Mouse (Mus musculus) myocyte (in vitro differentiated cells): ENCODE measurements at regions not wholly inside any gene's neighbourhood (a gene's known extent, or its start where the extent isn't known, plus 50 kb on each side); places are given as distances from the start of the nearest gene placed in this dataset.

Source experiments
- CEBPB ChIP-seq: IDR thresholded peaks from 2 replicates; pipeline ENCODE4 v1.6.1; 2011; ENCODE audit warnings: mild to moderate bottlenecking, moderate library complexity; ENCODE audit not compliant: poor library complexity, insufficient read depth, severe bottlenecking
- E2F4 ChIP-seq: IDR thresholded peaks from one replicate; pipeline ENCODE4 v1.6.1; 2011; ENCODE audit warnings: mild to moderate bottlenecking, control low read depth, moderate library complexity; ENCODE audit not compliant: insufficient read depth
- MYOD1 ChIP-seq, 3 experiments: IDR thresholded peaks; one replicate each; pipeline ENCODE4 v1.6.1; 2011; ENCODE audit warnings: control low read depth in 2 of 3, low read depth in 2 of 3, mild to moderate bottlenecking in 2 of 3, moderate library complexity in 1 of 3; ENCODE audit not compliant: insufficient read length in 2 of 3, control insufficient read depth in 1 of 3
- POLR2A ChIP-seq: IDR thresholded peaks from one replicate; pipeline ENCODE4 v1.6.1; 2011; ENCODE audit warnings: low read depth, mild to moderate bottlenecking, control low read depth, moderate library complexity; ENCODE audit not compliant: insufficient read length

DNA sequence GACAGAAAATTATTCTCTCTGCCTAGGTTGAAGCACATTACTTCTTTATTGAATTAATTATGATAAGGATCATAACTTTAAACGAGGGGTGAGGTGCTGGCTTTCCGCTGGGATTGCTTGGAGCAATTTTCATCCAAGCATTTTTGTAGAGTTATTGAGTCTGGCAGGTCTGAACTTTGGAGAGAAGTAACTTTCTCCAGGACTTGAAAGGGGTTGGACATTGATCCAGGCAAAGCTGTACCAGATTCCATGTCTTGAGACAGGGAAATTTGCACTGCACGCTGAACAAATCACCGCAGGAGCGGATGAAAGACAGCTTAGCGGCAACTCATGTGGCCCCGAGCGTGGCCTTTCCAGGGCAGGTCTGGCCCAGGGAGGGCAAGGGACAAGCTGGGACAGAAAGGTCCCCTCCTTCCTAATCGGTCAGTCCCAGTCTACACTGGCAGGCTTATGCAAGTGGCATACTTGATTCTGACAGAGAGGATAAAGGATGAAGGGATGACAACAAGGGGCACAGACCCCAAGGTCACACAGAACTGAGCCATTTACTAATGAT is 108.8 kb upstream of the Mrps22 start:
- TF ChIP-seq POLR2A (no peak), CEBPB (no peak), E2F4 (no peak), MYOD1 (IDR thresholded peaks at IDR 0.05; ENCODE audit: control insufficient read depth in 1 of 3, insufficient read length in 2 of 3, low read depth in 2 of 3) (no peak)
